Mouse (Mus musculus) c-Kit-positive CD71-positive TER-119-negative erythroid progenitor cells, embryonic 14.5 days (primary cell): ENCODE data around the gene Mical2.

Source experiments
- DNase-seq: peaks from one replicate; pipeline ENCODE4 v3.0.0-alpha.2; 2013; ENCODE audit warnings: low read depth

Mical2 gene

GRCm38 (mm10) chr7:112209621-112210020 lies 16.0 kb upstream of the Mical2 start:
- DNase-seq, result no peak

- DNase-seq, result no peak
Measured at GRCm38 (mm10) chr7:112212921-112213721, 12.5 kb upstream of the Mical2 start.

GRCm38 (mm10) chr7:112215871-112216270 lies 9.8 kb upstream of the Mical2 start:
- no peak for DNase-seq

- DNase-seq, result no peak
Measured at GRCm38 (mm10) chr7:112216720-112217119, 8.9 kb upstream of the Mical2 start.

- no peak for DNase-seq
Measured at GRCm38 (mm10) chr7:112217208-112217607, 8.4 kb upstream of the Mical2 start.

GRCm38 (mm10) chr7:112222733-112223524 lies 2.7 kb upstream of the Mical2 start:
- DNase-seq, result no peak

GRCm38 (mm10) chr7:112224854-112225253 lies 802 bp upstream of the Mical2 start:
- DNase-seq, result no peak

GRCm38 (mm10) chr7:112226446-112227265 lies 1.0 kb downstream of the Mical2 start:
- DNase-seq, result no peak

GRCm38 (mm10) chr7:112227266-112227562 lies 1.6 kb downstream of the Mical2 start:
- DNase-seq, result no peak

- no peak for DNase-seq
Measured at GRCm38 (mm10) chr7:112228827-112229498, 3.3 kb downstream of the Mical2 start.

GRCm38 (mm10) chr7:112231731-112232130 lies 6.1 kb downstream of the Mical2 start:
- DNase-seq, result no peak

- no peak for DNase-seq
Measured at GRCm38 (mm10) chr7:112233345-112234005, 7.8 kb downstream of the Mical2 start.

- DNase-seq, result no peak
Measured at GRCm38 (mm10) chr7:112234410-112234809, 8.8 kb downstream of the Mical2 start.

- no peak for DNase-seq
Measured at GRCm38 (mm10) chr7:112235493-112235892, 9.8 kb downstream of the Mical2 start.

GRCm38 (mm10) chr7:112237211-112237610 lies 11.6 kb downstream of the Mical2 start:
- no peak for DNase-seq

- DNase-seq, result no peak
Measured at GRCm38 (mm10) chr7:112237868-112238267, 12.2 kb downstream of the Mical2 start.

GRCm38 (mm10) chr7:112238768-112239728 lies 13.4 kb downstream of the Mical2 start:
- DNase-seq, result no peak

GRCm38 (mm10) chr7:112240748-112241147 lies 15.1 kb downstream of the Mical2 start:
- no peak for DNase-seq

- no peak for DNase-seq
Measured at GRCm38 (mm10) chr7:112241211-112241944, 15.7 kb downstream of the Mical2 start.

GRCm38 (mm10) chr7:112241945-112242329 lies 16.3 kb downstream of the Mical2 start:
- DNase-seq, result no peak
